Mouse (Mus musculus): Measurements from ENCODE around the gene Gm37240. TPM values are rescaled to one million over a fixed set of nuclear protein-coding genes. Genes with fewer than 3 reads are reported as not detected.

Gene Gm37240
- polyA plus RNA-seq, 1 experiment from 2014 or later = 3.3 TPM

GRCm38 (mm10) chr3:85104301-85104700 is 783.0 kb downstream of the Gm37240 start:
- 59% methylated on average over 5 of the region's 5 CpGs for WGBS
- H3K9ac ChIP-seq (ENCODE audit: low read depth, low read length) = no peak overlapping the region
- H3K9me3 ChIP-seq (ENCODE audit: control insufficient read depth) = no peaks in the 10 kb centered on the region
- H3K4me2 ChIP-seq (replicated peaks; ENCODE audit: low read depth) = no peak overlapping the region
- H3K36me3 ChIP-seq (ENCODE audit: control insufficient read depth, insufficient read depth) = no peaks in the 10 kb centered on the region
- no peaks in the 10 kb centered on the region for H3K4me1 ChIP-seq (replicated peaks; ENCODE audit: control insufficient read depth, insufficient read depth, low read length)
- H3K27ac ChIP-seq (ENCODE audit: low read depth, low read length) = no peak overlapping the region
- no peak overlapping the region for H3K4me3 ChIP-seq (ENCODE audit: low read depth, low read length)
- ATAC-seq = no peak
- TF ChIP-seq CTCF (IDR thresholded peaks at IDR 0.05; ENCODE audit: low read depth) = no peak
- no peaks in the 10 kb centered on the region for H3K27me3 ChIP-seq (replicated peaks; ENCODE audit: control insufficient read depth, insufficient read depth, low read length)

GRCm38 (mm10) chr3:85080882-85081558 is 806.3 kb downstream of the Gm37240 start:
- no peak for TF ChIP-seq CTCF (IDR thresholded peaks at IDR 0.05; ENCODE audit: low read depth)
- H3K4me1 ChIP-seq (replicated peaks; ENCODE audit: control insufficient read depth, insufficient read depth, low read length) = no peaks in the 10 kb centered on the region
- no peaks in the 10 kb centered on the region for H3K36me3 ChIP-seq (ENCODE audit: control insufficient read depth, insufficient read depth)
- no peak overlapping the region for H3K4me2 ChIP-seq (replicated peaks; ENCODE audit: low read depth)
- 77% methylated on average over 21 of the region's 21 CpGs for WGBS
- H3K4me3 ChIP-seq (ENCODE audit: low read depth, low read length) = no peak overlapping the region
- no peak for ATAC-seq
- no peaks in the 10 kb centered on the region for H3K9me3 ChIP-seq (ENCODE audit: control insufficient read depth)
- H3K27ac ChIP-seq (ENCODE audit: low read depth, low read length) = no peak overlapping the region
- no peaks in the 10 kb centered on the region for H3K27me3 ChIP-seq (replicated peaks; ENCODE audit: control insufficient read depth, insufficient read depth, low read length)
- H3K9ac ChIP-seq (ENCODE audit: low read depth, low read length) = no peak overlapping the region

- no peak for TF ChIP-seq CTCF (IDR thresholded peaks at IDR 0.05; ENCODE audit: low read depth)
- no peaks in the 10 kb centered on the region for H3K36me3 ChIP-seq (ENCODE audit: control insufficient read depth, insufficient read depth)
- H3K4me3 ChIP-seq (ENCODE audit: low read depth, low read length) = no peak overlapping the region
- WGBS = 58% methylated on average over 7 of the region's 7 CpGs
- no peak overlapping the region for H3K4me2 ChIP-seq (replicated peaks; ENCODE audit: low read depth)
- no peak for ATAC-seq
- H3K9ac ChIP-seq (ENCODE audit: low read depth, low read length) = no peak overlapping the region
- no peak overlapping the region for H3K27ac ChIP-seq (ENCODE audit: low read depth, low read length)
- no peaks in the 10 kb centered on the region for H3K27me3 ChIP-seq (replicated peaks; ENCODE audit: control insufficient read depth, insufficient read depth, low read length)
- H3K9me3 ChIP-seq (ENCODE audit: control insufficient read depth) = no peaks in the 10 kb centered on the region
- H3K4me1 ChIP-seq (replicated peaks; ENCODE audit: control insufficient read depth, insufficient read depth, low read length) = no peaks in the 10 kb centered on the region
Observed at GRCm38 (mm10) chr3:85064113-85064512, 823.2 kb downstream of the Gm37240 start.

GRCm38 (mm10) chr3:85060153-85060552 is 827.2 kb downstream of the Gm37240 start:
- Histone ChIP-seq H3K4me3 (ENCODE audit: low read depth, low read length) (no peak overlapping the region), H3K27ac (ENCODE audit: low read depth, low read length) (no peak overlapping the region), H3K4me2 (replicated peaks; ENCODE audit: low read depth) (no peak overlapping the region), H3K9me3 (ENCODE audit: control insufficient read depth) (no peaks in the 10 kb centered on the region), H3K9ac (ENCODE audit: low read depth, low read length) (no peak overlapping the region), H3K4me1 (replicated peaks; ENCODE audit: control insufficient read depth, insufficient read depth, low read length) (no peaks in the 10 kb centered on the region), H3K36me3 (ENCODE audit: control insufficient read depth, insufficient read depth) (no peaks in the 10 kb centered on the region), H3K27me3 (replicated peaks; ENCODE audit: control insufficient read depth, insufficient read depth, low read length) (no peaks in the 10 kb centered on the region)
- ATAC-seq = no peak
- 90% methylated on average over 7 of the region's 7 CpGs for WGBS
- TF ChIP-seq CTCF (IDR thresholded peaks at IDR 0.05; ENCODE audit: low read depth) = no peak

- no peaks in the 10 kb centered on the region for H3K9me3 ChIP-seq (ENCODE audit: control insufficient read depth)
- H3K4me3 ChIP-seq (ENCODE audit: low read depth, low read length) = no peak overlapping the region
- TF ChIP-seq CTCF (IDR thresholded peaks at IDR 0.05; ENCODE audit: low read depth) = no peak
- ATAC-seq = no peak
- H3K27ac ChIP-seq (ENCODE audit: low read depth, low read length) = no peak overlapping the region
- no peak overlapping the region for H3K4me2 ChIP-seq (replicated peaks; ENCODE audit: low read depth)
- no peaks in the 10 kb centered on the region for H3K27me3 ChIP-seq (replicated peaks; ENCODE audit: control insufficient read depth, insufficient read depth, low read length)
- H3K4me1 ChIP-seq (replicated peaks; ENCODE audit: control insufficient read depth, insufficient read depth, low read length) = no peaks in the 10 kb centered on the region
- H3K36me3 ChIP-seq (ENCODE audit: control insufficient read depth, insufficient read depth) = no peaks in the 10 kb centered on the region
- 80% methylated on average over 6 of the region's 6 CpGs for WGBS
- H3K9ac ChIP-seq (ENCODE audit: low read depth, low read length) = no peak overlapping the region
Observed at GRCm38 (mm10) chr3:85057245-85057644, 830.1 kb downstream of the Gm37240 start.

- H3K9ac ChIP-seq (ENCODE audit: low read depth, low read length) = no peak overlapping the region
- ATAC-seq = no peak
- H3K36me3 ChIP-seq (ENCODE audit: control insufficient read depth, insufficient read depth) = no peaks in the 10 kb centered on the region
- no peaks in the 10 kb centered on the region for H3K9me3 ChIP-seq (ENCODE audit: control insufficient read depth)
- no peak overlapping the region for H3K4me3 ChIP-seq (ENCODE audit: low read depth, low read length)
- no peak for TF ChIP-seq CTCF (IDR thresholded peaks at IDR 0.05; ENCODE audit: low read depth)
- H3K4me2 ChIP-seq (replicated peaks; ENCODE audit: low read depth) = no peak overlapping the region
- no peaks in the 10 kb centered on the region for H3K27me3 ChIP-seq (replicated peaks; ENCODE audit: control insufficient read depth, insufficient read depth, low read length)
- H3K4me1 ChIP-seq (replicated peaks; ENCODE audit: control insufficient read depth, insufficient read depth, low read length) = no peaks in the 10 kb centered on the region
- no peak overlapping the region for H3K27ac ChIP-seq (ENCODE audit: low read depth, low read length)
- WGBS = 66% methylated on average over 4 of the region's 4 CpGs
Observed at GRCm38 (mm10) chr3:85053526-85053925, 833.8 kb downstream of the Gm37240 start.

All from intestine, postnatal 0 days (tissue).